Mouse (Mus musculus) c-Kit-positive CD71-positive TER-119-negative erythroid progenitor cells, embryonic 14.5 days (primary cell): ENCODE measurements around the gene Cpxm1.

ENCODE experiments used
- DNase-seq: peaks from one replicate; pipeline ENCODE4 v3.0.0-alpha.2; 2013; ENCODE audit warnings: low read depth

Gene Cpxm1

GRCm38 (mm10) chr2:130397186-130397985 is at the start of gene Cpxm1:
Gene Cpxm1 (minus strand): TSS chr2:130397574.
- no peak for DNase-seq

GRCm38 (mm10) chr2:130442162-130442561 is 44.8 kb upstream of the Cpxm1 start:
- peak; percentile 59 for DNase-seq

GRCm38 (mm10) chr2:130439840-130440480 is 42.6 kb upstream of the Cpxm1 start:
- no peak for DNase-seq

GRCm38 (mm10) chr2:130438861-130439260 is 41.5 kb upstream of the Cpxm1 start:
- DNase-seq = no peak

DNA sequence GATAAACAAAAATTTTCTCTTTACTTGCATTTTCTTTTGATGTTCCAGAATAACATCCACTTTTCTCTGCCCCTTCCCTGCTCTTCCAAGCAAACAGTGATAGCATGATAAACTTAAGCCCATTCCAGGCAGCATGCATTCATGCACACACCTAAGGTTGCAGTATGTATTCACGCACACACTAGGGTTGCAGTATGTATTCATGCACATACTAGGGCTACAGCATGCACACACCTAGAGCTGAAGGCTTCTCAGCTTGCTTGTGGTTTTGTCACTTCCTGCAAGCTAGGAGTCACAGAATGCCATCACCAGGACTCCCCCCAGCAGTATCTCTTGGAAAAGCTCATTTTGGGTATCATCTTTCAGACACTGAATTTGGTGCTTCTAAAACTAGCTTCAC is 39.4 kb upstream of the Cpxm1 start:
- no peak for DNase-seq

- peak; percentile 61 for DNase-seq
These were observed 35.8 kb upstream of the Cpxm1 start for GRCm38 (mm10) chr2:130433152-130433551.

DNA sequence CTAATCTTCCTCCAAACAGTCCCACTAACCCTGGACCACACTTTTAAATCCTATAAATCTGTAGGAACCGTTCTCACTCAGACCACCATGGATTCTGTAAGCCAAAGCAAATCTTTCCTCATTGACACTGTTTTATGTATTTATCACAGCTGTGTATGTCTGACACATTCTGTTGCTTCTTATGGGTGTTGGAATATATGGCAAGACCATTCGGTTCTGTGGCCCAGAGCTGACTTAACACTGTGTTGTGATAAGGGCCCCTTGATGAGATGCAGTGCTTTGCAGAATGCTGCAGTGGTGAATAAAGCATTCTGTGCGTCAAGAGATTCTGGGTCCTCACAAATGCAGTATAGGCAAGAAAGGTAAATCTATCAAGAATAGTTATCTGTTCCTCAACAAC is 34.8 kb upstream of the Cpxm1 start:
- DNase-seq = no peak

GRCm38 (mm10) chr2:130430484-130430883 is 33.1 kb upstream of the Cpxm1 start:
- DNase-seq = no peak

DNA sequence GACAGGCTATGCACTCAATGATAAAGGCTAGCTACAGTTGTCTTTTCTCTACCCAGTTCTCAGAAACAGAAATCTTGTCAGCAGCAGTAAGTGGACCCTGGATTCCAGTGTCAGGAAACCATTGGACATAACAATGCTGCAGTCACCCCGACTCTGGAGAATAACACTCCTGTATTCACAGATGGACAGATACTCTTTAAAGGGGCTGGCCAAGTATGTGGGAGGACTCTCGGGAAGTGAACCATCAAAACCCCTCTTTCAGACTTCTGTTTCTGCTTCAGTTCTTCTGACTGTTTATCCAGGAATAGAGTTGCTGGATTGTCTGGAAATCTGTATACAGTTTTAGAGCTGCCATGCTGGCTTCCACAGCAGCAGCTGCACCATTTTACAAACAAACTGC is 32.5 kb upstream of the Cpxm1 start:
- DNase-seq = no peak

DNA sequence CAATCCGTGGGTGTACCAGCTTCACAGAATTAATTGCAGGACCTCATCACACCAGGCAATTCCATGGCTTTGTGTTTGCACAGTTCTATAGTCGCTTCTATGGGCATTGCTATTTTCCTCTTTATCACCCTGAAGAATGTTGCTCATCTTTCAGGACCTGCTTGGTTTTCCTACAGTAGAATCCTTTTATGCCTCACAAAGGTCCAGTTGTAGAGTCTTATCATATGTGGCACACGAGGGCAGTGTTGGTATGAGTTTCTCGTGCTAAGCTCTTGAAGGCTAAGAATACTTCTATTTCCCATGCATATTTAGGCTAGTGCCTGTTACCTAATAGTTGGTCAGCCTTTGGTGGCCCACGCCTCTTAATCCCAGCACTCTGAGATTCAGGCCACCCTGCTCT is 27.7 kb upstream of the Cpxm1 start:
- no peak for DNase-seq

GRCm38 (mm10) chr2:130424126-130424853 is 26.9 kb upstream of the Cpxm1 start, which contains the start of the genes Vps16 and Pced1a:
Gene Vps16 (plus strand): TSS chr2:130424339.
Gene Pced1a (minus strand): TSS chr2:130424701.
- DNase-seq = peak; percentile 82

GRCm38 (mm10) chr2:130423397-130424125 is 26.2 kb upstream of the Cpxm1 start:
- DNase-seq = no peak

- DNase-seq = no peak
These were observed 24.6 kb upstream of the Cpxm1 start for GRCm38 (mm10) chr2:130421781-130422620.

GRCm38 (mm10) chr2:130414094-130414856 is 16.9 kb upstream of the Cpxm1 start:
- DNase-seq = no peak

DNA sequence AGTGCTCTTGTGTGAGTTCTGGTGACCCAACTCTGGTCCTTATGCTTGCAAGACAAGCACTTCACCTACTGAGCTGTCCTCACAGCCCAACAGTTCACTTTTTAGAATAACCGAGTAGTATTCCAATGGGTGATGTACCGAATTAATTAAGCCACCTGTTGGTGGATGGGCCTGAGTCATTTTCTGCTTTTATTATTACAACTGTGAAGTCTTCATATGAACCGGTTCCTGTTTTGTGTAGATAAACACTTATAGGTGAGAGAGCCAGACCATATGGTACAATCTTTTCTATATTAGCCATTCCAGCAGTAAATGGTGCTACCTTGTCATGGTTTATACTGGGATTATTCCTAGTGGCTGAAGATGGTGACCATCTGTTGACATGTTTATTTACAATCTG is 15.4 kb upstream of the Cpxm1 start:
- no peak for DNase-seq

GRCm38 (mm10) chr2:130411558-130412495 is 14.5 kb upstream of the Cpxm1 start:
- no peak for DNase-seq

GRCm38 (mm10) chr2:130408194-130408593 is 10.8 kb upstream of the Cpxm1 start:
- DNase-seq = no peak

GRCm38 (mm10) chr2:130406178-130406577 is 8.8 kb upstream of the Cpxm1 start, which contains the start of gene Tmem239:
Gene Tmem239 (plus strand): TSS chr2:130406478.
- DNase-seq = no peak

- no peak for DNase-seq
These were observed 7.6 kb upstream of the Cpxm1 start, which contains the start of the genes Gm28372 and 1700020A23Rik for GRCm38 (mm10) chr2:130404939-130405338. Gene Gm28372 (plus strand): TSS chr2:130405239. Gene 1700020A23Rik (plus strand): TSS chr2:130405259.
